Mouse (Mus musculus) liver, adult 2 months (tissue): ENCODE data around the gene Podxl2.

ENCODE experiments used
- CTCF ChIP-seq: fragments of 200-500 bp; IDR thresholded peaks from 2 replicates; pipeline ENCODE4 v1.5.1; 2011; ENCODE audit warnings: low read depth, low read length, control low read depth
- POLR2A ChIP-seq: fragments of 200-500 bp; IDR thresholded peaks from 2 replicates; pipeline ENCODE4 v1.6.1; 2011; ENCODE audit warnings: low read length, control low read depth; ENCODE audit not compliant: insufficient read depth; ENCODE audit errors: extremely low read depth

DNA sequence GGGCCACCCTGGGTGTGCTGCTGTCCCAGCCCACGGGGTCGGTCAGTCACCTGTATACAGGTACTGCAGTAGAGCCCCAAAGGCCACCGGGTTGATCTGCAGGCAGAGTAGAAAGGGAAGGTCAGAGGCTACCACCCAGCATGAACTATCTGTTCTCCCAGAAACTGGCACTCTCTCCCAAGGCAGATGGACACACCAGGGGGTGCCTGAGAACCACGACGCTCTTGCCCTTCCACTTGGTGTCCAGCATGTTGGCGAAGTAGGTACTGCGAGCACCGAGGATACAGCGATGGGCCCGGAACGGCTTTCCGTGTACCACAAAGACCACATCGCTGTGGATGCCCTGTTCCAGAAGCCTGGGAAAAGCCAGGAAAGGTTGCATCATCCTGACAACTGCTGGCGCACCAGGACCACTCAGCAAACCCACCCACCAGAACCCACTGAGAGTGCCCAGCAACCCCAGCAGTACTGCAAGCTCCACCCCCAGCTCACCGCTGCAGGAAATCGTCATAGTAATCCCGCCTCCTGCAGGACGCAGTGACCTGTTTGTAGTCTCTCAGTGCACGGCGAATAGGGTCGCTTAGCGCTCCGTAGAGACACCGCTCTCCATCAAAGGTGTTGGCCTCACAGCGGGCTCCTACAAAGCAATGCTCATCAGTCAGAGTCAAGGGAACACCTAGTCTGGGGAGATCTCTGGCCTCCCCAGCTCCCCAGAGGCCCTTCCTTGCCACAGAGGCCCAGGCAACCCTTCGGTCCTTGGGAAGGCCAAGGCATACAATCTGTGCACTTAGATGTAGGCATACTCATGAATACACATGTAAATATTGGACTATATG is 35.5 kb downstream of the Podxl2 start:
- TF ChIP-seq CTCF = no peak
- TF ChIP-seq POLR2A = no peak
